Mouse (Mus musculus) spleen, adult 18-20 months (tissue): Measurements from ENCODE around the gene Bag6.

Experiments
- DNase-seq, 2 experiments: peaks; one replicate each; pipeline ENCODE4 v3.0.0; 2022; ENCODE audit warnings: mixed read lengths in 2 of 2

The Bag6 gene

DNA sequence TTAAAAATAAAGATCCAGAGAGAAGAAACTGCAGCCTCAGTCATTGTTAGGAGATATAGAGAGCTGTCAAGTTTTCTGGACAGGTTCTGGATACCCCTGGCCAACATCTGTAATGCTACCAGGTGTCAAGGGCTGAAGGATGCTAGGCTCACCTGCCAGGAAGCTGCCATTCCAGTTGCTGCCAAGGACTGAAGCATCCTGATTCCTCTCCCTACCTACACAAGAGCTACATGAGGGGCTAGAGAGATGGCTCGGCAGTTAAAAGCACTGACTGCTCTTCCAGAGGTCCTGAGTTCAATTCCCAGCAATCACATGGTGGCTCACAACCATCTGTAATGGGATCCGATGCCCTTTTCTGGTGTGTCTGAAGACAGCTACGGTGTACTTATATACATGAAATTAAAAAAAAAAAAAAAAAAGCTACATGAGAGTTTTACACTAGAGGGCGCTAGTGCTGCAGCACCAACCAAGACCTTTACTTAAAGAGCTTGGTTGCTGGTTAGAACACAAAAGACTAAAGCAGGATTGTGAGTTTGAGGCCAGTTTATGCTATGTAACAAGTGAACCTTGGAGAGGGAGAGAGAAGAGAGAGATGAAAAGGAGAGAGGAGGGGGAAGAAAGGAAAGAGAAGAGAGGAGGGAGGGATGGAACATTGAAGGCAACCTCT, 33.7 kb downstream of the Bag6 start:
- DNase-seq: no peak

DNA sequence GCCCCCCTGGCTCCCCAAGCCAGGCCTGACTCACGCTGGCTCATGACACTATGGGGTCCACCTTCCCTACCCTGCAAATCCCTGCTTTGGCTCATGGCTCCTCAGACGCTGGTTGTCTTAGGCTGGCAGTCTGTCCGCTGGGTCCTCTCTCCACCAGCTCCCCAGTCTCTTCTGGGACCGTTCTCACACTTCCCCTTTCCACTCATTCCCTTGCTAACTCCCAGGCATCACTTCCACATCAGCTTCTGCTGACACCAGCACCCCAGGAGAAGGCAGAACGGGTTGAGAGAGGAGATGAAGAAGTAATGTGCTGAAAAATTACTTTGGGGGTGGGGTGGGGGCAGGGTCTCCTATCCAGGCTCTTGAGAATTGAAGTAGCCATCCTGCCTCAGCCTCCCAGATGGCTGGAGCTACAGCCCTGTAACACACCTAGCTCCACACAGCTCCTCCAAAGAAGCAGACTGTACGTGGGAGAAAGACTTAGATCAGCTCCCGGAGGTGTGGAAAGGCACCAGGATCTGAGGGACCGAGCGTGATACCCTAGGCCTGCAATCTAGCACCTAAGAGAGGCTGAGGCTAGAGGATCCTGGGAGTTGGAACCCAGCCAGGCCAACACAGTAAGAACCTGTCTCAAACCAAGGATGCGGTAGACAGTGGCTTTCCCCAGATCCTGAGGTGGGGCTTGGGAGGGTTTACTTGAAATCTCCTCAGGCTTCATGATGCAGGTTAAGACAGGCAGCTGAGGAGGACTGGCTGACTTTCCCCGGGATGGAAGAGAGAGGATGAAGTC, 37.7 kb downstream of the Bag6 start:
- DNase-seq: peak; percentile 32 to 57

- peak; percentile 46 to 59 for DNase-seq
These were observed 38.4 kb downstream of the Bag6 start for GRCm38 (mm10) chr17:35173329-35173728.

DNA sequence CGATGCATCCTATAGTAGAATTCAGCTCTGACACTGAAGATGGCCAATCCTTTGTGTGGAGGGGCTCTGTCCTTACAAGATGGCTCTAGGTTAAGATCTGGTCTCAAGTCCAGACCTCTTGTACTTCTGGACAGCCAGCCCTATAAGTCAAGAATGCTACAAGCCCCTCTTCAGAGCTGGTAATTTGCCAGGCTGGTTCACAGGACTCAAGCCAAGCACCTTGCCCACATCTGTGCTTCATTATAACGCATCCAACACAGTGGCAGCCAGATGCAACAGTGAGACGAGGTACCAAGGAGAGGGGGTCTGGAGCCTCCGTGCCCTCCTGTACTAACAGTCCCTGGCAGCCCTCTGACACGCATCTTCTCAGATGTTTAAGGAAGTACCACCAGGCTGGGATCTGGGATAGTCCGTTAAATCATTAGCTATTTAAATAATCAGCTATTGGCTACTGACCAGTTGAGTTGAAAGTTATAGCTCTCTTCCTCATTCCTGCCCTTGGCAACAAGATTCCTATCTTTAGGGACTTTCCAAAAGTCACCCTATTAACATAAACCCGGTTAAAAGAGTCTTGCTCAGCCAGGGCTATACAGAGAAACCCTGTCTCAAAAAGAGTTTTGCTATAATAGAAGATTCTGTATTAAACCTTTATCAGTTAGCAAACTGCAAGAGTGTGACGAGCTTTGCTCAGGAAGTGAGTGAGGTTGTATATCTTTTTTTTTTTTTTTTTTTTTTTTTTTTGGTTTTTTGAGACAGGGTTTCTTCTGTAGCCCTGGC, 39.4 kb downstream of the Bag6 start:
- DNase-seq: no peak

DNA sequence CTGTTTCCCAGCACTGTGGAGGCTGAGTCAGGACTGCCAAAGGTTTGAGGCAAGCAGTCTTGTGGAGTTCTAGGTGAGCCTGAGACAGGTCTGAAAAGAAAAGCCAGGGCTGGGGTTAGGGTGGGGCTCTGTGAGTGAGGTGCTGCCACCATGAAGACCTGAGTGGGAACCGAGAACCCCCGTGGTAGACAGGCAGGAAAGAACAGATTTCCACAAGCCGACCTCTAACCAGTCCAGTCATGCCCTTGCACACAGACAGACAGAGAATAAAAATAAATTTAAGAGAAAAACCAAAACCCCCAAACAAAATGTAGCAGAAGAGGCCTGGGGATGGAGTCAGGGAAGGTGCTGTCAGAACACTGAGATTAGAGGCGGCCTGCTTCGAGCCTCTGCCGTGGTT, 40.4 kb downstream of the Bag6 start:
- peak; percentile 38 to 47 for DNase-seq

DNA sequence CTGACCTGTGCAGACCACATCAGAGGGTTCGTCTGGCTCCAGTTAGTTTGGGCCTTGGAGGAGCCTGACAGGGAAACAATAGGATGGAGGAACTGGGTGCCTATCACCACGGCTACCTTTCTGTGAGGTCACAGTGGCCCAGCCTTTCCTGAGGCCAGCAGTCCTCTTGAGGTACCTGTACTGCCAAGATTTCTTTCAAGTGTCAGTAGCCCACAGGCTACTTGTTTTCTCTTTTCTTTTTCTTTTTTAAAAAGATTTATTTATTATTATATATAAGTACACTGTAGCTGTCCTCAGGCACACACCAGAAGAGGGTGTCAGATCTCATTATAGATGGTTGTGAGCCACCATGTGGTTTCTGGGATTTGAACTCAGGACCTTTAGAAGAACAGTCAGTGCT, 41.0 kb downstream of the Bag6 start, which contains the start of gene Aif1:
Gene Aif1 (minus strand): TSS at position 101 of the 400 bp plus-strand sequence.
- DNase-seq: no peak

DNA sequence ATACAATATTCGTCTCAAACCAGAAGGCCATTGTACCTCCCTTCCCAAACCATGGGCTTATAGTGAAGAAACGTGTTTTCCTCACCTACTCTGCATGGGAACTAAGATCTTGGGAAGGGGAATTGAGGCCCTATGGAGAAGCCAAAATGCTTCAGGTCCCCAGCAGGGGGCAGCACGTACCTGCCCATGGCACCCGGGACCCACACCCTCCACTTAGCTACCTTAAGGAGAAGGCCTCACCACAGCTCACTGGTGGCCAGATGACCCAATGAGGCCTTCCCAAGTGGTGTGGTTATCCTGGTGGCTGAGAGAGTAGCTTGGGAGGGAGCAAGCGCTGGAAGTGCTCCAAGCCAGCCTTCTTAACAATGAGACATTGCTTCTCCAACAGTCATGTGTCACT, 43.5 kb downstream of the Bag6 start:
- DNase-seq: peak; percentile 72 to 80

GRCm38 (mm10) chr17:35180093-35180492, 45.1 kb downstream of the Bag6 start:
- DNase-seq: no peak

DNA sequence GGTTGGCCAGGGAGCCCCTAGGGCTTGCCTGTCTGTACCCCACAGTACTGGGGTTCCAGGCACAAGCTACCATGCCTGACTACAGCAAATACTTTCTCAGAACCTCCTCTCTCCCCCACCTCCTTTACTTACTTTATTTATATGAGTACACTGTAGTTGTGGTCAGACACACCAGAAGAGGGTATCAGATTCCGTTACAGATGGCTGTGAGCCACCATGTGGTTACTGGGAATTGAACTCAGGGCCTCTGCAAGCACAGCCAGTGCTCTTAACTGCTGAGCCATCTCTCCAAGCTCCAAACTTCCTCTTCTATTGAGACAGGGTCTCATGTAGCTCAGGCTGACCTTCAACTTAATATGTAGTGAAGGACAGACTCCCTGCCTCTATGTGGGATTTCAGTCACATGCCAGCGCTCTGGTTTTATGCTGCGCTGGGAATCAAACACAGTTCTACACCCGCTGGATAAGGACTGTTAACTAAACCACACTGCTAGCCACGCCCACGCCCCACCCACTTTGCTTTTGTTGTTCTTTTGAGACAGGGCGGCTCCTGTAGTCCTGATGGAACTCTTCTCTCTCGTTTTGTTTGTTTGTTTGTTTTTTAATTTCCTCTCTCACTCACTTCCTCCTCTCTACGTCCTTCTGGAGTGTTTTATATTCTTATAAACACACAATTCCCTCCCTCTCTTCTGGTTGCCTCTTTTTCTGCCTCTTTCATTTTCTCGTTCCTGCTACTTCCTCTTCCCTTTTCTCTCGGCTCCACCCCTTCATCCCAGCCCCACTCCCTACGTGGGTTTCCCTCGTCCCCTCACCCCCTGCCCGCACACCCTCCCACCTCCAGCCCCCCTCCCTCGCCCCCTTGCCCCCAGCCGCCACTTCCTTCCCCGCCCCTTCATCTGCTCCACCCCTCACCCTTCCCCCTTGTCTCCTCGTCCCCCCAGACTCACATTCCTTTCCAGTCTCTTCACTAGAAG, 50.9 kb downstream of the Bag6 start:
- DNase-seq: peak; percentile 73 to 89

DNA sequence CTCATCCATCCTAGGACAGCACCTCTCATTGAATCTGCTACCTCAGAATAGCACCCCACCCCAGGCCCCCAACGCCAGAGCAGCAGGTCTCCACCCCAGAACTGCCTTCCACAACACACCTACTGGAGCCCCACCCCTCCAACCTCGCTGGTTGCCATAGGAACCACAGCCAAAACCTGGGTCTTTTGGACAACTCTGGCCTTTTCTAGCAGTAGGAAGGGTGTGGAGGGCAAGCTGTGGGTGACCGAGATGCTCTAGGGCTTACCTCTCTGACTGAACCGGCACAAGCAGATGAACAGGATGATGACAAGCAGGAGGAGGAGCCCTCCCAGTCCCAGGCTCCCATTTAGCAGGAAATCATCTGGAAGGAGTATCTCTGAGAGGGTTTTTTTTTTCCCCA, 51.7 kb downstream of the Bag6 start:
- DNase-seq: peak; percentile 61 to 63

DNA sequence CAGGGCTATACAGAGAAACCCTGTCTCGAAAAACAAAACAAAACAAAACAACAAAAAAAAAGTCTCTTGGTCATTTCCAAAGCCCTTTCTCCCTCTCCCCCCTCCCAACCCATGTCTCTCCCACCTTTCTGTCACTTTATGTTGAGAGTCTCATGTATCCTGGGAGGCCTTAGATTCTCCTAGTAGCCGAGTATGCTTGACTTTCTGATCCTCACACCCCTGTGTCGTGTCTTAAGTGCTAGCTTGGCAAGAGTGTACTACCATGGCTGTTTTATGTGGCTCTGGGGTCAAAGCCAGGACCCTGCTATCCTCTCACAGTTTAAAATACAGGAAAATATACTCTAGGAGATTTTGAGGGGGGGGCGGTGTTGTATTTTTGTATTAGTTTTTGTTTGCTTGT, 52.4 kb downstream of the Bag6 start:
- DNase-seq: no peak

- no peak for DNase-seq
These were observed 53.1 kb downstream of the Bag6 start, which contains the start of gene Lst1 for GRCm38 (mm10) chr17:35187959-35188610. TSS of gene Lst1 (minus strand) at chr17:35188439.

DNA sequence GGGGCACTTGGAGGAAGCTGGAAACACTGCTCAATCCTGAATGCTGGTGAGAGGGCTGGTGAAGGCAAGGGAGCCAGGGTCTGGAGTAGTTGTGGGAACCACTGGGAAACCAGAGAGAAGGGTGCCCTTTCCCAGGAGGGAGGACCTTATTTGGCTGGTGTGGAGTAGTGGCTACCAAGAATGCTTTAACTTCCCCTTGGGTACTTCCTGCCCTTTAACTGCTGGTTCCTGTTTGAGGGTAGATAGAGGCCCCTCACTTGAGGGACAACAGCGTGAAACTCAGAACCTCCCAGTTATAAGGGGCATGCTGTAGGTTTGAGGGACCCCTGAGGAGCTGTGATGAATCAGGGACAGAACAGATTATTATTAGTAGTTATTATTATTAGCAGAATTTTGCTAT, 54.2 kb downstream of the Bag6 start:
- DNase-seq: no peak

- DNase-seq: peak; percentile 45 to 56
These were observed 55.1 kb downstream of the Bag6 start for GRCm38 (mm10) chr17:35190096-35190495.

GRCm38 (mm10) chr17:35191723-35192122, 56.7 kb downstream of the Bag6 start:
- no peak for DNase-seq

DNA sequence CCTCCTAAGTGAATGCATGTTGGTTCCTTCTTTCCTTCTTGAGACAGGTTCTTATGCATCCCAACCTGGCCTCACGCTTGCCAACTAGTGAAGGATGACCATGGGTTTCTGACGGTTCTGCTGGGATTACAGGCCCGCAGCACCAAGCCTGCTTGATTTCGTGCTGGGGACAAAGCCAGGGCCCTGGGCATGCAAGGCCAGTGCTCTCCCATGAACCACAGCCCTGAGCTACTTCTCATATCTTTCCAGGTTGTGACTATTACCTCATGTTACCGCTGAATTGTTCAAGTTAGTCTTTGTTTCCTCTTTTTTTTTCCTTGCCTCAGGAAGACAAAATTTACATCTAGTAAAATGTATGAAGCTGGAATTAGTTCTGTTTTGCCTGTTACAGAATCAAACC, 57.9 kb downstream of the Bag6 start:
- DNase-seq: no peak

DNA sequence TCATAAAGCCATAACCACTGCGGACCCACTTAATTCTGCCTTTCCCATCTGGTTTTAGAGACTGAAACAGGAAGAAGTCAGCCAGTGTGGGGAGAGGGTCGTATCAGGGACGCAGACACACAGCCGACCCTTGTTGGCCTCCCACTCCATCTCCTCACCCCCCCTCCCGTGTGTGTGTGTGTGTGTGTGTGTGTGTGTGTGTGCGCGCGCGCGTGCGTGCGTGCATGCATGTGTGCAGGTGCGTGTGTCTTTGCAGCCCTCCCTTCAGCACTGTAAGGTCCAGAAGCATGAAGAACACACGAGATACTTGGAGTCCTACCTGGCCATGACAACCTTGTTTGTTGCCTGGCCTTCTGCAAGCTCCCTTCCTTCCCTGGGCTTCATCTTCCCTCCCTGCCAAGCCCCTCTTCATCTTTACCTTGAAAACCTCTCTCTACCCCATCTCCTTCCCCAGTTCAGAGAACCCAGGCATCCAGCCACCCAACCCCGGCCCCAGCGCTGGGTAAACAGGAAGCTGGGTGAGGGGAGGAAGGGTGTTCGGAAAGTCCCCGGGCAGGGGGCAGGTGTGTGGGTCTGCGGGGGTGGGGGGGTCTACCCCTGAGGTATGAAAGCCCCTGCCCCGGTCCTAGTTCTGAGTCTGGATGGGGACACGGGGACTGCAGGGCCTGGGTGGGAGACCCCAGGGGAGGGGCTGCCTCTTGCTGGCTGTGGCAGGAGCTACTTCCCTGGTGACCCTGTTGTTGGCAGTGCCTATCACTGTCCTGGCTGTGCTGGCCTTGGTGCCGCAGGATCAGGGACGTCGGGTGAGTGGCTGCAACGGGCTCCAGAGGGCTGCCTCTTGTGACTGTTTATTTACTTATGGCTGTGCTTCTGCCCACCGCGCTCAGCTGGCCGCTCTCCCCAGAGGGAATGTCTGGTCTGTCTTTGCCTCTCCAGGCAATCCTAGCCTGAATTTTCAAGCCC, 59.2 kb downstream of the Bag6 start, which contains the start of gene Ltb:
Gene Ltb (plus strand): TSS at position 559 of the 963 bp plus-strand sequence.
- DNase-seq: peak; percentile 77 to 86

- peak; percentile 49 to 58 for DNase-seq
These were observed 60.1 kb downstream of the Bag6 start for GRCm38 (mm10) chr17:35194844-35195630.

DNA sequence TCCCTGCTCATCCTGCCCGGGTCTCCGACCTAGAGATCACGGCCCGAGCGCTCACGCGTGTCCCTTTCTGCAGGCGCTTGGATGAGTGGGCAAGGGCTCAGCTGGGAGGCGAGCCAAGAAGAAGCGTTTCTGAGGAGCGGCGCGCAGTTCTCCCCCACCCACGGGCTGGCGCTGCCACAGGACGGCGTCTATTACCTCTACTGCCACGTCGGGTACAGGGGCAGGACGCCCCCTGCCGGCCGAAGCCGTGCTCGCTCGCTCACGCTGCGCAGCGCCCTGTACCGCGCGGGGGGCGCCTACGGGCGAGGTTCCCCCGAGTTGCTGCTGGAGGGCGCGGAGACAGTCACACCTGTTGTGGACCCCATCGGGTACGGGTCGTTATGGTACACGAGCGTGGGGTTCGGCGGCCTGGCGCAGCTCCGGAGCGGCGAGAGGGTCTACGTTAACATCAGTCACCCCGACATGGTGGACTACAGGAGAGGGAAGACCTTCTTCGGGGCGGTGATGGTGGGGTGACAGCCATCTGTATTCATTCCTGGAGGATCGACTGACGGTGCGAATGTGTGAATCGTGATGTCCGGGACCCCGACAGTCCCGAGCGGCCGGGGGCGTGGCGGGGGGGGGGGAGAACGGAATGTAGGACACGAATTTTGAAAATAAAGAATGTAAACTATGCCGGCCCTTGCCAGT, 60.8 kb downstream of the Bag6 start:
- DNase-seq: peak; percentile 83 to 93
